Mouse (Mus musculus): ENCODE measurements at regions not wholly inside any gene's neighbourhood (a gene's known extent, or its start where the extent isn't known, plus 50 kb on each side); places are given as distances from the start of the nearest gene placed in this dataset.

DNA sequence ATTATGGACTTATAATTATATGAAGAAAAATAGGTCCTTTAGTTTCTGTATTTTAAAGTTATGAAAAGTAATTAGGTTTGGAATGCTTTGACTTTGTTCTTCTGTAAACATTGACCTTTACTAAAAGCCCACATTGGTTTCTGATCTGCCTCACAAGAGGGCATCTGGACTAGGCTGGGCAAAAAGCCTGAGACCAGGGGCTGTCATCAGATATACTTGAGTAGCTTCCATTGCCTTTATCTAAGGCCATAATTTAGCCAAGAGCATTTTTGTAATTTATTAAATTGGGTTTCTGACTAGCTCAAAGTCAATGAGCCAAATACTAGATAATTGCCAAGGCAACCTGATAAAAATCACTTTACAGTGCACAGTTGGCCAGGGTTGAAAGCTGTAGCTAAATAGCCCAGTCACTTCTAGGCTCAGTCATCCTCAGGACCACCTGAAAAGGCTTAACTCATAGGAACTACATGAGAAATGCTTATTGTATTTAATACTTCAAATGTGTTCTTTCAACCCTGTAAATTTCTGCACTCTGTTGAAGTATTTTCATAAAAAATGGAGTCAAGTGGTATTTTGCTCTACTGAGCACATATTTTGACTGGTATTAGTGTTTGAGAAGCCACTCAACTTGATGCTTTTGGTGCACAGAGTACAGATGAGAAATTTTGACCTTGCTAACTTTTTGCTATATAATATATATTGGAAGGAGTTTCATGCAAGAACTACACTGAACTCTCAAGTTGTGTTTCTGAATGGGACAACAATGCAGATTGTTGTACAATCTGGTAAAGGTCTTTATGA is 1410.9 kb upstream of the Slc10a2 start:
- H3K27ac ChIP-seq (ENCODE audit: insufficient read depth, low read depth) = no peak overlapping the region
- TF ChIP-seq HCFC1 (IDR thresholded peaks at IDR 0.05; ENCODE audit: low read depth, low read length) (no peak), POLR2AphosphoS2 (IDR thresholded peaks at IDR 0.05; ENCODE audit: low read depth, low read length) (no peak), ZNF384 (IDR thresholded peaks at IDR 0.05; ENCODE audit: low read depth, low read length) (no peak), ELF1 (IDR thresholded peaks at IDR 0.05; ENCODE audit: low read depth, low read length) (no peak), ZC3H11A (IDR thresholded peaks at IDR 0.05; ENCODE audit: low read depth, low read length) (no peak), TBP (conservative IDR thresholded peaks at IDR 0.05; ENCODE audit: low read depth, low read length) (no peak), EP300 (IDR thresholded peaks at IDR 0.05; ENCODE audit: low read length) (no peak), CHD1 (IDR thresholded peaks at IDR 0.05; ENCODE audit: low read depth, low read length) (no peak), JUN (IDR thresholded peaks at IDR 0.05; ENCODE audit: insufficient read depth, low read depth, low read length) (no peak), MEF2A (IDR thresholded peaks at IDR 0.05; ENCODE audit: borderline replicate concordance, low read depth, low read length) (no peak), MAX (IDR thresholded peaks at IDR 0.05; ENCODE audit: low read length) (no peak), IRF4 (IDR thresholded peaks at IDR 0.05; ENCODE audit: low read depth, low read length) (no peak), USF2 (conservative IDR thresholded peaks at IDR 0.05; ENCODE audit: low read depth, low read length) (no peak), RAD21 (IDR thresholded peaks at IDR 0.05; ENCODE audit: low read depth, low read length) (no peak), BHLHE40 (IDR thresholded peaks at IDR 0.05; ENCODE audit: low read depth, low read length) (no peak), USF1 (IDR thresholded peaks at IDR 0.05; ENCODE audit: low read depth, low read length) (no peak), MXI1 (IDR thresholded peaks at IDR 0.05; ENCODE audit: low read depth, low read length) (no peak), MAFK (IDR thresholded peaks at IDR 0.05; ENCODE audit: insufficient replicate concordance, low read length) (no peak), MAZ (IDR thresholded peaks at IDR 0.05; ENCODE audit: low read depth, low read length) (no peak)
- dilution Hi-C loops (cut with MboI; ENCODE audit: extremely low pct_ligation_motif_present, extremely low pct_unique_long_range_greater_than_20kb, low sequenced_read_pairs) (no loop called here), in situ Hi-C loops (cut with MboI; ENCODE audit: low pct_ligation_motif_present, low pct_unique_long_range_greater_than_20kb, low sequenced_read_pairs) (no loop called here)
- no peaks in the 10 kb centered on the region for H3K79me2 ChIP-seq (replicated peaks; ENCODE audit: control insufficient read depth, extremely low read depth, insufficient read depth, poor library complexity, severe bottlenecking)
- no peaks in the 10 kb centered on the region for H3K4me1 ChIP-seq (ENCODE audit: control insufficient read depth in 1 of 2, insufficient read depth in 2 of 2)
- H3K9me3 ChIP-seq (replicated peaks; ENCODE audit: low read length) = peaks cover 9% of the 10 kb centered on the region
- no peak overlapping the region for H3K4me3 ChIP-seq (replicated peaks in 1 of 3; ENCODE audit: low read depth in 2 of 3, low read length in 2 of 3, poor library complexity in 1 of 3)
- DNase-seq (ENCODE audit: extremely low read depth) = no peak
- H3K27me3 ChIP-seq (replicated peaks) = no peaks in the 10 kb centered on the region
- H3K36me3 ChIP-seq (replicated peaks in 1 of 2; ENCODE audit: control insufficient read depth in 1 of 2, insufficient read depth in 1 of 2, low read length in 1 of 2) = no peaks in the 10 kb centered on the region
- no peak overlapping the region for H3K4me2 ChIP-seq (ENCODE audit: insufficient read depth, low read depth, poor library complexity, severe bottlenecking)
- no peak overlapping the region for H3K9ac ChIP-seq (ENCODE audit: insufficient read depth, low read depth)

DNA sequence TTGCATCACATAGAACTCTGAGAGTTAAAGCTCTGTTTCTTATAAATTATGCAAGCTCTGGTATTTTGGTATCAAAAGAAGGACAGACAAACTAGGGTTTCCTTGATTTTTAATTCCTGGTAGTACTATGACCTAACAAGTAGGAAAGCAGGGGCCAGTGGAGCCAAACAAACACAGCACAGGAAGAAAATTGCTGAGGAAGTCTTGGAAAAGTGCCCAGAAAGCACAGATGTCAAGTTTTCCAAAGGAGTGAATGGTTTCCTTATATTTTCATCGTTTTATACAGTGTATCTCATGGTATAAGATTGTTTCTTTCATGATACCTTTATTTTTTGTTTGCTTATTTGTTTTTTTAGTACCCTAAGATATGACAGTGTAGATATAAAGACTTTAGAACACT is 1387.3 kb upstream of the Slc10a2 start:
- Histone ChIP-seq H3K27ac (ENCODE audit: insufficient read depth, low read depth) (no peak overlapping the region), H3K4me2 (ENCODE audit: insufficient read depth, low read depth, poor library complexity, severe bottlenecking) (no peak overlapping the region), H3K4me1 (ENCODE audit: control insufficient read depth in 1 of 2, insufficient read depth in 2 of 2) (no peaks in the 10 kb centered on the region), H3K36me3 (replicated peaks in 1 of 2; ENCODE audit: control insufficient read depth in 1 of 2, insufficient read depth in 1 of 2, low read length in 1 of 2) (no peaks in the 10 kb centered on the region), H3K79me2 (replicated peaks; ENCODE audit: control insufficient read depth, extremely low read depth, insufficient read depth, poor library complexity, severe bottlenecking) (no peaks in the 10 kb centered on the region), H3K9ac (ENCODE audit: insufficient read depth, low read depth) (no peak overlapping the region), H3K4me3 (replicated peaks in 1 of 3; ENCODE audit: low read depth in 2 of 3, low read length in 2 of 3, poor library complexity in 1 of 3) (no peak overlapping the region), H3K27me3 (replicated peaks) (no peaks in the 10 kb centered on the region), H3K9me3 (replicated peaks; ENCODE audit: low read length) (peaks cover 12% of the 10 kb centered on the region)
- DNase-seq (ENCODE audit: extremely low read depth) = no peak
- in situ Hi-C loops (cut with MboI; ENCODE audit: low pct_ligation_motif_present, low pct_unique_long_range_greater_than_20kb, low sequenced_read_pairs) = no loop called here
- no peak for TF ChIP-seq BHLHE40 (IDR thresholded peaks at IDR 0.05; ENCODE audit: low read depth, low read length)
- dilution Hi-C loops (cut with MboI; ENCODE audit: extremely low pct_ligation_motif_present, extremely low pct_unique_long_range_greater_than_20kb, low sequenced_read_pairs) = no loop called here
